In genomic region chr10:31144489-31144872, GRCm38 (mm10) we compare ENCODE assay signal across 22 mouse cellular contexts.
DNase-seq lines count a peak whose midpoint lies in the region; ATAC-seq and TF ChIP-seq lines count a peak whose summit lies in the region.
"Had no signal": no experiment of that assay in that cellular context is flagged by ENCODE, and none has a peak within 500 bp of the region (broad histone marks: within the 10 kb centered on the region; RNA-seq: fewer than 3 reads in every experiment).

No protein-coding gene starts in this region.

- H3K4me3 ChIP-seq in forebrain, embryonic 13.5 days: no peak overlapping the region
- H3K4me3 ChIP-seq in forebrain, embryonic 11.5 days (ENCODE audit: low read depth, low read length): no peak overlapping the region
- no peak overlapping the region for H3K4me3 ChIP-seq in forebrain, postnatal 0 days (ENCODE audit: low read depth, low read length)
- H3K4me3 ChIP-seq in forebrain, embryonic 12.5 days (replicated peaks): no peak overlapping the region
- H3K4me3 ChIP-seq: embryonic facial prominence, embryonic 12.5 days; embryonic facial prominence, embryonic 15.5 days; heart, adult 2 months; heart, embryonic 10.5 days; heart, embryonic 13.5 days had no signal

- peak; percentile 36; the same call in 1 of the 2 replicates for ATAC-seq in forebrain, embryonic 13.5 days
- no peak for ATAC-seq in forebrain, embryonic 11.5 days (replicated peaks; ENCODE audit: low FRiP score)
- peak; percentile 84 for ATAC-seq in forebrain, postnatal 0 days
- no peak for ATAC-seq in forebrain, embryonic 12.5 days (ENCODE audit: low FRiP score)
- ATAC-seq: activated CD4-positive, CD25-positive, alpha-beta regulatory T cell, adult 4 months; intestine, postnatal 0 days had no signal

- no peak overlapping the region for H3K27ac ChIP-seq in forebrain, embryonic 13.5 days
- no peak overlapping the region for H3K27ac ChIP-seq in forebrain, embryonic 11.5 days (ENCODE audit: low read depth, low read length)
- H3K27ac ChIP-seq in forebrain, postnatal 0 days (ENCODE audit: low read depth, low read length): no peak overlapping the region
- H3K27ac ChIP-seq in forebrain, embryonic 12.5 days: no peak overlapping the region
- H3K27ac ChIP-seq: embryonic facial prominence, embryonic 12.5 days; embryonic facial prominence, embryonic 15.5 days; heart, adult 2 months; heart, embryonic 10.5 days; heart, embryonic 13.5 days had no signal

- DNase-seq in forebrain, embryonic 11.5 days (ENCODE audit: low spot score): no peak
- no peak for DNase-seq in forebrain, postnatal 0 days
- peak; percentile 3 to 77 for DNase-seq in layer of hippocampus, postnatal 14 days (ENCODE audit: low spot score in 2 of 2)
- DNase-seq in layer of hippocampus, adult 8-10 months (ENCODE audit: low spot score in 2 of 2): no peak
- DNase-seq in kidney, adult 9 months: no peak
- DNase-seq: adrenal gland, adult 8-10 months; adrenal gland, postnatal 25 days; cerebellum, adult 11 months; cerebellum, postnatal 25 days; gastrocnemius, postnatal 10 days; gastrocnemius, postnatal 36 days; heart, adult 2 months; heart, postnatal 14 days; heart, postnatal 4 days had no signal

- TF ChIP-seq CTCF in forebrain, postnatal 0 days (IDR thresholded peaks at IDR 0.05; ENCODE audit: low read depth): no peak

- H3K9ac ChIP-seq in forebrain, embryonic 13.5 days: no peak overlapping the region
- no peak overlapping the region for H3K9ac ChIP-seq in forebrain, embryonic 11.5 days (ENCODE audit: low read length)
- H3K9ac ChIP-seq in forebrain, postnatal 0 days: no peak overlapping the region
- no peak overlapping the region for H3K9ac ChIP-seq in forebrain, embryonic 12.5 days
- H3K9ac ChIP-seq: embryonic facial prominence, embryonic 12.5 days; embryonic facial prominence, embryonic 15.5 days; heart, embryonic 13.5 days had no signal

- WGBS in forebrain, embryonic 13.5 days: 92% methylated on average over 3 of the region's 3 CpGs
- 85% methylated on average over 3 of the region's 3 CpGs for WGBS in forebrain, embryonic 11.5 days
- 50% methylated on average over 3 of the region's 3 CpGs for WGBS in forebrain, postnatal 0 days
- whole genome bisulfite sequencing in forebrain, embryonic 12.5 days: 90% methylated on average over 3 of the region's 3 CpGs

- no peaks in the 10 kb centered on the region for H3K36me3 ChIP-seq in forebrain, embryonic 13.5 days (ENCODE audit: poor library complexity, severe bottlenecking)
- H3K36me3 ChIP-seq in forebrain, embryonic 11.5 days (ENCODE audit: control insufficient read depth, insufficient read depth, low read length): no peaks in the 10 kb centered on the region
- no peaks in the 10 kb centered on the region for H3K36me3 ChIP-seq in forebrain, postnatal 0 days (ENCODE audit: insufficient read depth)
- no peaks in the 10 kb centered on the region for H3K36me3 ChIP-seq in forebrain, embryonic 12.5 days (replicated peaks)
- H3K36me3 ChIP-seq: embryonic facial prominence, embryonic 12.5 days; embryonic facial prominence, embryonic 15.5 days; heart, embryonic 10.5 days; heart, embryonic 13.5 days had no signal

- H3K4me2 ChIP-seq in forebrain, embryonic 13.5 days: no peak overlapping the region
- no peak overlapping the region for H3K4me2 ChIP-seq in forebrain, embryonic 11.5 days (ENCODE audit: low read depth, low read length, severe bottlenecking)
- no peak overlapping the region for H3K4me2 ChIP-seq in forebrain, postnatal 0 days (ENCODE audit: low read depth)
- no peak overlapping the region for H3K4me2 ChIP-seq in forebrain, embryonic 12.5 days
- H3K4me2 ChIP-seq: embryonic facial prominence, embryonic 12.5 days; embryonic facial prominence, embryonic 15.5 days; heart, embryonic 13.5 days had no signal

- no peaks in the 10 kb centered on the region for H3K9me3 ChIP-seq in forebrain, embryonic 13.5 days (replicated peaks)
- H3K9me3 ChIP-seq in forebrain, embryonic 11.5 days (ENCODE audit: control insufficient read depth, low read length): no peaks in the 10 kb centered on the region
- no peaks in the 10 kb centered on the region for H3K9me3 ChIP-seq in forebrain, postnatal 0 days (ENCODE audit: low read length)
- H3K9me3 ChIP-seq in forebrain, embryonic 12.5 days: no peaks in the 10 kb centered on the region
- H3K9me3 ChIP-seq: embryonic facial prominence, embryonic 12.5 days; embryonic facial prominence, embryonic 15.5 days; heart, embryonic 10.5 days; heart, embryonic 13.5 days had no signal

- no peaks in the 10 kb centered on the region for H3K27me3 ChIP-seq in forebrain, embryonic 13.5 days
- no peaks in the 10 kb centered on the region for H3K27me3 ChIP-seq in forebrain, embryonic 11.5 days (ENCODE audit: control insufficient read depth, insufficient read depth, low read length)
- H3K27me3 ChIP-seq in forebrain, postnatal 0 days (ENCODE audit: insufficient read depth, low read length): no peaks in the 10 kb centered on the region
- H3K27me3 ChIP-seq in forebrain, embryonic 12.5 days: no peaks in the 10 kb centered on the region
- H3K27me3 ChIP-seq: embryonic facial prominence, embryonic 12.5 days; embryonic facial prominence, embryonic 15.5 days; heart, embryonic 13.5 days had no signal

- no peaks in the 10 kb centered on the region for H3K4me1 ChIP-seq in forebrain, embryonic 13.5 days
- no peaks in the 10 kb centered on the region for H3K4me1 ChIP-seq in forebrain, embryonic 11.5 days (replicated peaks; ENCODE audit: control insufficient read depth, insufficient read depth, low read length)
- no peaks in the 10 kb centered on the region for H3K4me1 ChIP-seq in forebrain, postnatal 0 days (ENCODE audit: insufficient read depth)
- no peaks in the 10 kb centered on the region for H3K4me1 ChIP-seq in forebrain, embryonic 12.5 days
- H3K4me1 ChIP-seq: embryonic facial prominence, embryonic 12.5 days; embryonic facial prominence, embryonic 15.5 days; heart, embryonic 10.5 days; heart, embryonic 13.5 days had no signal

Comparison
In these comparisons a context has a peak if more than half of its experiments do, and no peak if none do; other contexts are left out.
1. ATAC-seq: peak in forebrain, embryonic 13.5 days (single experiment) and forebrain, postnatal 0 days (single experiment); none in forebrain, embryonic 11.5 days (single experiment) and forebrain, embryonic 12.5 days (single experiment).
2. DNase-seq: peak in layer of hippocampus, postnatal 14 days (2 of 2); none in forebrain, embryonic 11.5 days (single experiment), forebrain, postnatal 0 days (single experiment), layer of hippocampus, adult 8-10 months (0 of 2) and kidney, adult 9 months (single experiment).